Mouse (Mus musculus) MEL (cell line): ENCODE measurements around the gene Hkdc1. TPM values are rescaled to one million over a fixed set of nuclear protein-coding genes. Genes with fewer than 3 reads are reported as not detected.

ENCODE experiments used
- DNase-seq: peaks from one replicate; pipeline ENCODE4 v3.0.0; 2011; ENCODE audit warnings: low read depth, low spot score
- H3K27ac ChIP-seq: 2 replicates; pipeline ENCODE4 v1.5.1; 2012; ENCODE audit warnings: low read depth, mild to moderate bottlenecking, control low read depth, low read length, moderate library complexity; ENCODE audit not compliant: control insufficient read depth
- H3K27me3 ChIP-seq, 2 experiments: fragments of 150-350 bp in 1 of 2; sonication (generic) in 1 of 2; 2 replicates each; pipeline ENCODE4 v1.6.1; 2012; ENCODE audit warnings: low read length in 2 of 2, mild to moderate bottlenecking in 2 of 2, improper control_type of control experiment in 1 of 2, moderate library complexity in 1 of 2; ENCODE audit not compliant: insufficient read depth in 2 of 2, control insufficient read depth in 1 of 2
- H3K36me3 ChIP-seq, 2 experiments: 2 replicates each; pipeline ENCODE4 v1.6.1; 2012 to 2014; ENCODE audit warnings: low read length in 2 of 2, improper control_type of control experiment in 1 of 2, inconsistent platforms in 1 of 2, mild to moderate bottlenecking in 1 of 2; ENCODE audit not compliant: insufficient read depth in 2 of 2, control insufficient read depth in 1 of 2
- H3K4me1 ChIP-seq, 2 experiments: fragments of 150-350 bp in 1 of 2; sonication (generic) in 1 of 2; 2 replicates each; pipeline ENCODE4 v1.6.1; 2012; ENCODE audit warnings: low read length in 2 of 2, improper control_type of control experiment in 1 of 2, mild to moderate bottlenecking in 1 of 2; ENCODE audit not compliant: insufficient read depth in 2 of 2, control insufficient read depth in 1 of 2
- H3K4me3 ChIP-seq, 2 experiments: fragments of 150-350 bp in 1 of 2; sonication (generic) in 1 of 2; 2 replicates each; pipeline ENCODE4 v1.5.1; 2012; ENCODE audit warnings: low read depth in 2 of 2, low read length in 2 of 2, mild to moderate bottlenecking in 2 of 2, moderate library complexity in 2 of 2, control low read depth in 1 of 2, improper control_type of control experiment in 1 of 2; ENCODE audit not compliant: control insufficient read depth in 1 of 2, insufficient read depth in 1 of 2
- H3K79me2 ChIP-seq: 2 replicates; pipeline ENCODE4 v1.6.1; 2012; ENCODE audit warnings: mild to moderate bottlenecking, low read length, moderate library complexity; ENCODE audit not compliant: control insufficient read depth, poor library complexity, insufficient read depth
- H3K9ac ChIP-seq: 2 replicates; pipeline ENCODE4 v1.6.1; 2012; ENCODE audit warnings: low read depth, mild to moderate bottlenecking, control low read depth, low read length, moderate library complexity; ENCODE audit not compliant: control insufficient read depth, poor library complexity, severe bottlenecking
- H3K9me3 ChIP-seq: fragments of 150-350 bp; sonication (generic); replicated peaks from 2 replicates; pipeline ENCODE4 v1.6.1; 2012; ENCODE audit warnings: mild to moderate bottlenecking, low read length, improper control_type of control experiment, moderate library complexity; ENCODE audit not compliant: insufficient read depth
- BHLHE40 ChIP-seq: IDR thresholded peaks from 2 replicates; pipeline ENCODE4 v1.6.1; 2012; ENCODE audit warnings: low read depth, mild to moderate bottlenecking, inconsistent platforms, low read length, improper control_type of control experiment, borderline replicate concordance
- CHD1 ChIP-seq: IDR thresholded peaks from 2 replicates; pipeline ENCODE4 v1.6.1; 2012; ENCODE audit warnings: low read depth, mild to moderate bottlenecking, inconsistent platforms, low read length, improper control_type of control experiment
- CTCF ChIP-seq, 3 experiments: IDR thresholded peaks in 2 of 3; conservative IDR thresholded peaks in 1 of 3; 2 replicates each; pipeline ENCODE4 v1.5.1; 2011 to 2012; ENCODE audit warnings: low read length in 3 of 3, low read depth in 2 of 3, mild to moderate bottlenecking in 2 of 3, improper control_type of control experiment in 1 of 3, inconsistent platforms in 1 of 3, mixed read lengths in 1 of 3, moderate library complexity in 1 of 3; ENCODE audit not compliant: control insufficient read depth in 1 of 3, insufficient read depth in 1 of 3, poor library complexity in 1 of 3, severe bottlenecking in 1 of 3
- E2F4 ChIP-seq: IDR thresholded peaks from 2 replicates; pipeline ENCODE4 v1.6.1; 2011; ENCODE audit warnings: low read depth, low read length, improper control_type of control experiment, borderline replicate concordance
- ELF1 ChIP-seq: IDR thresholded peaks from 2 replicates; pipeline ENCODE4 v1.6.1; 2014; ENCODE audit warnings: low read depth, mild to moderate bottlenecking, inconsistent platforms, low read length, improper control_type of control experiment, moderate library complexity
- EP300 ChIP-seq, 2 experiments: IDR thresholded peaks; 2 replicates each; pipeline ENCODE4 v1.6.1; 2011; ENCODE audit warnings: improper control_type of control experiment in 2 of 2, low read length in 2 of 2, low read depth in 1 of 2, mild to moderate bottlenecking in 1 of 2
- ETS1 ChIP-seq: IDR thresholded peaks from 2 replicates; pipeline ENCODE4 v1.6.1; 2012; ENCODE audit warnings: low read depth, mild to moderate bottlenecking, inconsistent platforms, low read length, improper control_type of control experiment, moderate library complexity
- GABPA ChIP-seq: IDR thresholded peaks from 2 replicates; pipeline ENCODE4 v1.6.1; 2012; ENCODE audit warnings: low read depth, mild to moderate bottlenecking, inconsistent platforms, low read length, improper control_type of control experiment, moderate library complexity
- GATA1 ChIP-seq: IDR thresholded peaks from 2 replicates; pipeline ENCODE4 v1.6.1; 2011; ENCODE audit warnings: low read depth, low read length, improper control_type of control experiment
- HCFC1 ChIP-seq: IDR thresholded peaks from 2 replicates; pipeline ENCODE4 v1.6.1; 2012; ENCODE audit warnings: low read depth, mild to moderate bottlenecking, inconsistent platforms, low read length, improper control_type of control experiment, moderate library complexity
- KAT2A ChIP-seq: conservative IDR thresholded peaks from 2 replicates; pipeline ENCODE4 v1.6.1; 2012; ENCODE audit warnings: low read depth, low read length, improper control_type of control experiment, inconsistent platforms
- MAFK ChIP-seq: IDR thresholded peaks from 2 replicates; pipeline ENCODE4 v1.6.1; 2011; ENCODE audit warnings: low read depth, mild to moderate bottlenecking, low read length, improper control_type of control experiment, borderline replicate concordance
- MAX ChIP-seq: IDR thresholded peaks from 2 replicates; pipeline ENCODE4 v1.6.1; 2011; ENCODE audit warnings: low read length, improper control_type of control experiment
- MEF2A ChIP-seq: IDR thresholded peaks from 2 replicates; pipeline ENCODE4 v1.6.1; 2014; ENCODE audit warnings: low read depth, mild to moderate bottlenecking, inconsistent platforms, low read length, improper control_type of control experiment; ENCODE audit not compliant: poor library complexity, insufficient replicate concordance, severe bottlenecking; ENCODE audit errors: extremely low read depth
- MXI1 ChIP-seq: IDR thresholded peaks from 2 replicates; pipeline ENCODE4 v1.6.1; 2011; ENCODE audit warnings: mild to moderate bottlenecking, low read depth, low read length, improper control_type of control experiment
- MYB ChIP-seq: IDR thresholded peaks from 2 replicates; pipeline ENCODE4 v1.6.1; 2011; ENCODE audit warnings: mild to moderate bottlenecking, low read depth, low read length, improper control_type of control experiment
- MYC ChIP-seq: IDR thresholded peaks from 2 replicates; pipeline ENCODE4 v1.6.1; 2011; ENCODE audit warnings: low read depth, mild to moderate bottlenecking, low read length, improper control_type of control experiment, moderate library complexity
- NELFE ChIP-seq: IDR thresholded peaks from 2 replicates; pipeline ENCODE4 v1.6.1; 2011; ENCODE audit warnings: low read depth, low read length, improper control_type of control experiment
- POLR2A ChIP-seq, 2 experiments: IDR thresholded peaks; 2 replicates each; pipeline ENCODE4 v1.6.1; 2011 to 2012; ENCODE audit warnings: low read length in 2 of 2, mild to moderate bottlenecking in 2 of 2, control low read depth in 1 of 2, improper control_type of control experiment in 1 of 2, low read depth in 1 of 2, moderate library complexity in 1 of 2; ENCODE audit not compliant: control insufficient read depth in 1 of 2, insufficient read depth in 1 of 2, poor library complexity in 1 of 2
- POLR2AphosphoS2 ChIP-seq: IDR thresholded peaks from 2 replicates; pipeline ENCODE4 v1.6.1; 2011; ENCODE audit warnings: low read length, improper control_type of control experiment
- POLR2AphosphoS5 ChIP-seq: IDR thresholded peaks from 2 replicates; pipeline ENCODE4 v1.6.1; 2012; ENCODE audit warnings: low read depth, borderline replicate concordance, mild to moderate bottlenecking, inconsistent platforms, low read length, moderate library complexity, mixed read lengths
- RAD21 ChIP-seq: IDR thresholded peaks from 2 replicates; pipeline ENCODE4 v1.6.1; 2011; ENCODE audit warnings: mild to moderate bottlenecking, low read depth, low read length, improper control_type of control experiment
- SIN3A ChIP-seq: IDR thresholded peaks from 2 replicates; pipeline ENCODE4 v1.6.1; 2012; ENCODE audit warnings: low read length, improper control_type of control experiment, inconsistent platforms
- SMC3 ChIP-seq: IDR thresholded peaks from 2 replicates; pipeline ENCODE4 v1.6.1; 2011; ENCODE audit warnings: low read depth, low read length, improper control_type of control experiment
- TAL1 ChIP-seq: IDR thresholded peaks from 2 replicates; pipeline ENCODE4 v1.6.1; 2012; ENCODE audit warnings: mild to moderate bottlenecking, inconsistent platforms, low read length, moderate library complexity, mixed read lengths
- UBTF ChIP-seq: IDR thresholded peaks from 2 replicates; pipeline ENCODE4 v1.6.1; 2012; ENCODE audit warnings: low read depth, mild to moderate bottlenecking, inconsistent platforms, low read length, improper control_type of control experiment, moderate library complexity, borderline replicate concordance; ENCODE audit not compliant: insufficient read depth
- USF1 ChIP-seq: IDR thresholded peaks from 2 replicates; pipeline ENCODE4 v1.6.1; 2014; ENCODE audit warnings: low read depth, mild to moderate bottlenecking, inconsistent platforms, low read length, improper control_type of control experiment, moderate library complexity
- USF2 ChIP-seq, 2 experiments: IDR thresholded peaks; 2 replicates each; pipeline ENCODE4 v1.6.1; 2011 to 2012; ENCODE audit warnings: improper control_type of control experiment in 2 of 2, low read length in 2 of 2, borderline replicate concordance in 1 of 2, inconsistent platforms in 1 of 2, low read depth in 1 of 2, mild to moderate bottlenecking in 1 of 2; ENCODE audit not compliant: insufficient read depth in 1 of 2
- ZNF384 ChIP-seq: IDR thresholded peaks from 2 replicates; pipeline ENCODE4 v1.6.1; 2012; ENCODE audit warnings: low read depth, mild to moderate bottlenecking, inconsistent platforms, low read length, improper control_type of control experiment
- polyA plus RNA-seq, 2 experiments: library from polyadenylated mRNA; stranded (reverse) in 1 of 2; unstranded in 1 of 2; fragments of >175 nt in 1 of 2; fragments of >200 nt in 1 of 2; gene quantifications; 2 replicates each; pipeline versions ENCODE4 v1.2.1 to v1.2.4; 2012; ENCODE audit warnings: low replicate concordance in 2 of 2, low read depth in 1 of 2; ENCODE audit not compliant: insufficient read length in 2 of 2, insufficient read depth in 1 of 2, missing spikeins in 1 of 2
- total RNA-seq: library from RNA; depleted of rRNA; stranded (reverse); fragments of 300-350 nt; gene quantifications from 2 replicates; pipeline ENCODE4 v1.2.3, GENCODE M21; 2012

The Hkdc1 gene
- total and polyA plus RNA-seq, 3 experiments, result 0.38 to 0.42 TPM; not detected in 1

- Histone ChIP-seq H3K27ac (no peak overlapping the region), H3K79me2 (no peaks in the 10 kb centered on the region), H3K4me1 (peaks cover 8 to 36% of the 10 kb centered on the region in 2 experiments), H3K36me3 (peaks cover 0 to 24% of the 10 kb centered on the region in 2 experiments; a peak in 2 of 4 replicates), H3K27me3 (no peaks in the 10 kb centered on the region), H3K4me3 (no peak overlapping the region), H3K9ac (no peak overlapping the region), H3K9me3 (no peaks in the 10 kb centered on the region)
- TF ChIP-seq RAD21, result no peak
- TF ChIP-seq E2F4, result no peak
- no peak for TF ChIP-seq GATA1
- TF ChIP-seq CHD1, result no peak
- no peak for TF ChIP-seq GABPA
- TF ChIP-seq USF2 (IDR thresholded peaks at IDR 0.05; ENCODE audit: borderline replicate concordance in 1 of 2, insufficient read depth in 1 of 2, low read depth in 1 of 2, low read length in 2 of 2), result no peak
- TF ChIP-seq ELF1, result no peak
- DNase-seq, result no peak
Observed at GRCm38 (mm10) chr10:62418831-62419356, 3.4 kb downstream of the Hkdc1 start.

DNA sequence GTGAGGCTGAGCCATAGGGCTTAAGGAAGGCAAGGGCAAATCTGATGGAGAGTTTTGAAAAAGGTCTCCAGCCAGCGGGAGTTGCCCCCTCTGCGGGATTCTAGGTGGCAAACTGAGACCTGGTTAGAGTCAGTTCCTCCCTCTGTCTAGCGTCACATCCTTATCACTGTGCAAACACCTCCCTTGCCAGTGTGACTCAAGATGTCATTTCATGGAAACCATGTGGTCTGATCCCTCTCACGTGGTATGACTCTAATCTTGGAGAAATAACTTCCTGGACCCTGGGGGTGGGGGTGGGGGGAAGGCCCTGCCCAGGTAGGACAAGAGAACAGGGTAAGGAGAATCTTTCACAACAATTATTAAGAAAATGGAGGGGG, 8.7 kb downstream of the Hkdc1 start:
- peak; percentile 87 for DNase-seq
- H3K4me3 ChIP-seq, result peak overlapping the region; percentile 21 to 22; a peak in 2 of 4 replicates
- peaks cover 0 to 25% of the 10 kb centered on the region in 2 experiments; a peak in 2 of 4 replicates for H3K36me3 ChIP-seq
- peaks cover 8 to 47% of the 10 kb centered on the region in 2 experiments for H3K4me1 ChIP-seq
- no peaks in the 10 kb centered on the region for H3K79me2 ChIP-seq
- H3K27ac ChIP-seq, result peak overlapping the region; percentile 76
- H3K9me3 ChIP-seq, result no peaks in the 10 kb centered on the region
- H3K9ac ChIP-seq, result peak overlapping the region; percentile 31
- TF ChIP-seq USF1 (peak; percentile 90), ETS1 (peak; percentile 83), BHLHE40 (peak; percentile 79), CHD1 (no peak), CTCF (IDR thresholded peaks at IDR 0.05 in 2 of 3, conservative IDR thresholded peaks at IDR 0.05 in 1 of 3; ENCODE audit: control insufficient read depth in 1 of 3, insufficient read depth in 1 of 3, low read depth in 2 of 3, low read length in 3 of 3, poor library complexity in 1 of 3, severe bottlenecking in 1 of 3) (no peak), ZNF384 (no peak), KAT2A (no peak), SMC3 (no peak), USF2 (IDR thresholded peaks at IDR 0.05; ENCODE audit: borderline replicate concordance in 1 of 2, insufficient read depth in 1 of 2, low read depth in 1 of 2, low read length in 2 of 2) (peak in 1 of 2 experiments; percentile 59; a peak in 1 of 4 replicates), POLR2A (IDR thresholded peaks at IDR 0.05; ENCODE audit: control insufficient read depth in 1 of 2, insufficient read depth in 1 of 2, low read depth in 1 of 2, low read length in 2 of 2, poor library complexity in 1 of 2) (0 out of 4 replicates have a peak, but pooled peaks of 1 of the 2 experiments have one; percentile 35), SIN3A (peak; percentile 77), ELF1 (peak; percentile 20; the same call in 1 of the 2 replicates), MYB (no peak), POLR2AphosphoS2 (no peak), MAX (peak; percentile 92), HCFC1 (peak; percentile 42; the same call in 1 of the 2 replicates), MEF2A (no peak), TAL1 (peak; percentile 67), EP300 (IDR thresholded peaks at IDR 0.05; ENCODE audit: low read depth in 1 of 2, low read length in 2 of 2) (peak; percentile 46 to 72; a peak in 3 of 4 replicates), NELFE (no peak), GATA1 (peak; percentile 85), MYC (peak; percentile 97), UBTF (no peak), MXI1 (peak; percentile 94), POLR2AphosphoS5 (no peak), MAFK (no peak)
- H3K27me3 ChIP-seq, result no peaks in the 10 kb centered on the region
